Mouse (Mus musculus): ENCODE measurements around the gene Med27. TPM values are rescaled to one million over a fixed set of nuclear protein-coding genes. Genes with fewer than 3 reads are reported as not detected.

Med27 gene
- polyA plus RNA-seq, 1 experiment from 2014 or later = 13.0 TPM

- DNase-seq (no peak), ATAC-seq (no peak)
- no peak overlapping the region for H3K27ac ChIP-seq (ENCODE audit: low read depth)
- H3K4me1 ChIP-seq (ENCODE audit: insufficient read depth) = no peaks in the 10 kb centered on the region
- H3K4me3 ChIP-seq (ENCODE audit: low read depth, low read length) = no peak overlapping the region
- no peak overlapping the region for H3K4me2 ChIP-seq (ENCODE audit: low read depth, low read length)
- no peaks in the 10 kb centered on the region for H3K9me3 ChIP-seq (ENCODE audit: low read length)
- H3K27me3 ChIP-seq (ENCODE audit: insufficient read depth, low read length) = no peaks in the 10 kb centered on the region
- WGBS (ENCODE audit: insufficient replicate concordance) = 77% methylated on average over 4 of the region's 4 CpGs
- H3K9ac ChIP-seq (replicated peaks) = no peak overlapping the region
- TF ChIP-seq EP300 (IDR thresholded peaks at IDR 0.05; ENCODE audit: low read depth) (no peak), CTCF (IDR thresholded peaks at IDR 0.05; ENCODE audit: low read depth) (no peak)
- 0 out of 2 replicates have a peak, but pooled peaks cover 2% of the 10 kb centered on the region for H3K36me3 ChIP-seq (replicated peaks; ENCODE audit: insufficient read depth, low read length)
Observed at GRCm38 (mm10) chr2:29501381-29501780, 154.8 kb downstream of the Med27 start.

GRCm38 (mm10) chr2:29504848-29505247, 158.2 kb downstream of the Med27 start:
- no peak for ATAC-seq
- no peak overlapping the region for H3K9ac ChIP-seq (replicated peaks)
- H3K4me3 ChIP-seq (ENCODE audit: low read depth, low read length) = no peak overlapping the region
- H3K4me1 ChIP-seq (ENCODE audit: insufficient read depth) = no peaks in the 10 kb centered on the region
- H3K36me3 ChIP-seq (replicated peaks; ENCODE audit: insufficient read depth, low read length) = 0 out of 2 replicates have a peak, but pooled peaks cover 2% of the 10 kb centered on the region
- no peaks in the 10 kb centered on the region for H3K27me3 ChIP-seq (ENCODE audit: insufficient read depth, low read length)
- WGBS (ENCODE audit: insufficient replicate concordance) = 74% methylated on average over 6 of the region's 6 CpGs
- no peak overlapping the region for H3K27ac ChIP-seq (ENCODE audit: low read depth)
- DNase-seq = no peak
- no peak overlapping the region for H3K4me2 ChIP-seq (ENCODE audit: low read depth, low read length)
- H3K9me3 ChIP-seq (ENCODE audit: low read length) = no peaks in the 10 kb centered on the region
- TF ChIP-seq CTCF (IDR thresholded peaks at IDR 0.05; ENCODE audit: low read depth) (no peak), EP300 (IDR thresholded peaks at IDR 0.05; ENCODE audit: low read depth) (no peak)

- Histone ChIP-seq H3K9me3 (ENCODE audit: low read length) (no peaks in the 10 kb centered on the region), H3K4me3 (ENCODE audit: low read depth, low read length) (no peak overlapping the region), H3K36me3 (replicated peaks; ENCODE audit: insufficient read depth, low read length) (no peaks in the 10 kb centered on the region), H3K4me2 (ENCODE audit: low read depth, low read length) (no peak overlapping the region), H3K9ac (replicated peaks) (no peak overlapping the region), H3K4me1 (ENCODE audit: insufficient read depth) (no peaks in the 10 kb centered on the region), H3K27ac (ENCODE audit: low read depth) (no peak overlapping the region), H3K27me3 (ENCODE audit: insufficient read depth, low read length) (no peaks in the 10 kb centered on the region)
- ATAC-seq = no peak
- no peak for DNase-seq
- no peak for TF ChIP-seq EP300 (IDR thresholded peaks at IDR 0.05; ENCODE audit: low read depth)
- no peak for TF ChIP-seq CTCF (IDR thresholded peaks at IDR 0.05; ENCODE audit: low read depth)
- WGBS (ENCODE audit: insufficient replicate concordance) = 75% methylated on average over 4 of the region's 4 CpGs
Observed at GRCm38 (mm10) chr2:29506411-29506810, 159.8 kb downstream of the Med27 start.

GRCm38 (mm10) chr2:29513131-29513530, 166.5 kb downstream of the Med27 start:
- no peaks in the 10 kb centered on the region for H3K4me1 ChIP-seq (ENCODE audit: insufficient read depth)
- no peak overlapping the region for H3K4me3 ChIP-seq (ENCODE audit: low read depth, low read length)
- no peaks in the 10 kb centered on the region for H3K27me3 ChIP-seq (ENCODE audit: insufficient read depth, low read length)
- no peak overlapping the region for H3K4me2 ChIP-seq (ENCODE audit: low read depth, low read length)
- H3K27ac ChIP-seq (ENCODE audit: low read depth) = no peak overlapping the region
- no peaks in the 10 kb centered on the region for H3K9me3 ChIP-seq (ENCODE audit: low read length)
- DNase-seq (no peak), ATAC-seq (no peak)
- TF ChIP-seq EP300 (IDR thresholded peaks at IDR 0.05; ENCODE audit: low read depth) (no peak), CTCF (IDR thresholded peaks at IDR 0.05; ENCODE audit: low read depth) (no peak)
- no peaks in the 10 kb centered on the region for H3K36me3 ChIP-seq (replicated peaks; ENCODE audit: insufficient read depth, low read length)
- 51% methylated on average over 7 of the region's 7 CpGs for WGBS (ENCODE audit: insufficient replicate concordance)
- H3K9ac ChIP-seq (replicated peaks) = no peak overlapping the region

- ATAC-seq (no peak), DNase-seq (no peak)
- Histone ChIP-seq H3K36me3 (replicated peaks; ENCODE audit: insufficient read depth, low read length) (no peaks in the 10 kb centered on the region), H3K27me3 (ENCODE audit: insufficient read depth, low read length) (no peaks in the 10 kb centered on the region), H3K4me2 (ENCODE audit: low read depth, low read length) (no peak overlapping the region), H3K4me3 (ENCODE audit: low read depth, low read length) (no peak overlapping the region), H3K9ac (replicated peaks) (no peak overlapping the region), H3K27ac (ENCODE audit: low read depth) (no peak overlapping the region), H3K9me3 (ENCODE audit: low read length) (no peaks in the 10 kb centered on the region), H3K4me1 (ENCODE audit: insufficient read depth) (no peaks in the 10 kb centered on the region)
- TF ChIP-seq CTCF (IDR thresholded peaks at IDR 0.05; ENCODE audit: low read depth) (no peak), EP300 (IDR thresholded peaks at IDR 0.05; ENCODE audit: low read depth) (no peak)
- WGBS (ENCODE audit: insufficient replicate concordance) = 83% methylated on average over 6 of the region's 6 CpGs
Observed at GRCm38 (mm10) chr2:29514836-29515235, 168.2 kb downstream of the Med27 start.

GRCm38 (mm10) chr2:29515831-29516447, 169.3 kb downstream of the Med27 start:
- H3K4me1 ChIP-seq (ENCODE audit: insufficient read depth) = no peaks in the 10 kb centered on the region
- H3K4me2 ChIP-seq (ENCODE audit: low read depth, low read length) = no peak overlapping the region
- 84% methylated on average over 4 of the region's 4 CpGs for WGBS (ENCODE audit: insufficient replicate concordance)
- H3K4me3 ChIP-seq (ENCODE audit: low read depth, low read length) = no peak overlapping the region
- TF ChIP-seq EP300 (IDR thresholded peaks at IDR 0.05; ENCODE audit: low read depth) (no peak), CTCF (IDR thresholded peaks at IDR 0.05; ENCODE audit: low read depth) (no peak)
- no peak for ATAC-seq
- no peak overlapping the region for H3K9ac ChIP-seq (replicated peaks)
- H3K27ac ChIP-seq (ENCODE audit: low read depth) = no peak overlapping the region
- H3K36me3 ChIP-seq (replicated peaks; ENCODE audit: insufficient read depth, low read length) = no peaks in the 10 kb centered on the region
- no peak for DNase-seq
- no peaks in the 10 kb centered on the region for H3K9me3 ChIP-seq (ENCODE audit: low read length)
- no peaks in the 10 kb centered on the region for H3K27me3 ChIP-seq (ENCODE audit: insufficient read depth, low read length)
